Mouse (Mus musculus): ENCODE results near the gene Zfp235.

The Zfp235 gene

DNA sequence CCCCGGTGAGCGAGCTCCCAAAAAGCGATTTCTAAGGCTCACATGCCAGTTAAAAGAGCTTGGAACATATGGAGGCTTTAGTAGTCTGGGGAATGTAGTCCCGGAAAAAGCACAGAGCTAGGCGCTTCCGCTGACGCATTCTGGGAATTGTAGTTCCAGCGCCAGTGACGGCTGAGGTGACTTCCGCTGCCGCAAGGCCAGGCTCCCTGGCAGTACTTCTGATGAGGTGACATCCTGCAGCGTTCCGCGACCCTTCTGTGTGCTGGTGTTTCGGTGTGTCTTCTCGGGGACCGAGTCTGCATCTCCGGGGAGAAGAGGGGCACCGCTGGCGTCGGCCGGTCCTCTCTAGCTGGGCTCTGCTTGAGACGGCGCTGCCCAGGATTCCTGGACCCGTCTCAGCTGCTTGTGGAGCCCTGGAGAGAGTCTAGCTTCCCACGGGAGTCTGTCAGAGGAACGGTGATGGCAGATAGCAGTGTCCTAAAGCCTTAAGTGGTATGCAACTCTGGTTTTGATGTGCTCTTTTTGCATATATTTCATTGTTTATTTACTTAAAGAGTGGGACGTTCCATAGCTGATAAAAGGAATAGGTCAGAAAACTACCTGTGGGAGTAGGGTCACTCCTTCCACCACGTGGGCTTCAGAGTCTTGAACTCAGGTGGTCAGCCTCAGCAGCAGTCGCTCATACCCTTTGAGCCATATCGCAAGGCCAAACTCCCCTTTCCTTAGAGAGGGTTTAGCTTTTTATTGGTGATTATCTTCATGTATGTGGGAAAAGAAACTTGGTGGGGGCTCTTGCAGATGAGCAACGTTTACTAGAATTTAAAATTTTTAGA lies at the start of gene Zfp235:
Gene Zfp235 (plus strand): TSS at position 174 of the 833 bp plus-strand sequence.
- DNase-seq: peak; percentile 70 to 72

DNA sequence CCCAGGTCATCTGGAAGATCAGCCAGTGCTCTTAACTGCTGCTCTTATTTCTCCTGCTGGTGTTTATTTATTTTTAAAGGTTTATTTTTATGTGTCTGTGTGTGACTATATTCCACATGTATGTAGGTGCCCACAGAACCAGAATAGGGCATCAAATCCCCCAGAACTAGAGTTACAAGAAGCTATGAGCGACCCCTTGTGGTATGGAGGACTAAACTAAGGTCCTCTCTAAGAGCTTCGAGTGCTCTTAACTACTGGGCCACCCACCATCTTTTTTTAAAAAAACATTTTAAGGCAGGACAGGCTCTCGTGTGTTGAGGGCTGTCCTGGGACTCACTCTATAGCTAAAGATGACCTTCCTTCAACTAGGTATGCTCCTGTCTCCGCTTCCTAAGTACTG lies 47.1 kb upstream of the Zfp235 start:
- no peak for DNase-seq

DNA sequence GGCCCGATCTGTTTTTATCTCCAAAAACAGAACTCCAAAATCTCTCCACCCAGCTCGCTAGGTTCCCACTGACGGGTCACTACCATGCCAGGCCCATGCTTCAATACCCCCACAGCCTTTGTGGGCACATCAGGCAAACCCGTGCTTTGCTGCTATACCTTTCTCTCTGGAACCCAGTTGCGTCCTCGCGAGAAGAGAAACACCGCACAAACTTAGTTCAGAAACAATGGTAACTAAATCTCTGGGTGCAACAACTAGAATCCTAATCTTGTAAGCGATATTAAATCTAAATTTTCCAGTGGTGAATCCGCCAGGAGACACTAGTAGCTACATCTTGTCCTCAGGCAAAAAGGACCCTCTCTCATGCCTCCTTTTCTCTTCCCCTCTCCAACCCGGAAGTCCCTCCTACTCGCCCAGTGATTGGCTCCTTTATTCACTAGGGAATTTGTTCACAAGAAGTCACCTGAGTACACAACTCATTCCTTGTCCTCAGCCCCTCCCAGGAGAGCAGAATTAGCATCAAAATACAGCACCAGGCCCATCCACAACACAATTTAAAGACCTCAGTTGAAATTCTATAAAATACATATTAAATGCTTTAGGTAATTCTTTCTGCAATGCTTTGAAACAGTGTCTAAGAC lies 46.4 kb upstream of the Zfp235 start:
- no peak for DNase-seq

DNA sequence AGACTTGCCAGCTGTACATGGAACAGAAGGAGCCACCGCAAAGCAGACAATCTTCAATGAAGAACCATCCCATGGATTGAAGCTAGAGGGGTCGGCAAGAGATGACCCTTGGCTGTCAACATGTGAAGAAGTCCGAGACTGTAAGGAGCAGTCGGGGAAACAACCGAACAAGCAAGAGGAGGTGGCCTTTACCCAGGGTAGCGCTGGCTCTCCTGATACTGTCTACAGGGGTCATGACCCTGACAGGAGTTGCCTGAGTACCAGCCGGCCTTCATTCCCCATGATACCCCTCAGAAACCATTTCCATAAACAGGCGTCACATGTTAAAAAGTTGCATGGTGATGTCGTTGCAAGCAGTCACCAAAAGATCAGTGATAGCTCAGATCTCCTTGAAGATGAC lies 29.6 kb upstream of the Zfp235 start:
- no peak for DNase-seq

DNA sequence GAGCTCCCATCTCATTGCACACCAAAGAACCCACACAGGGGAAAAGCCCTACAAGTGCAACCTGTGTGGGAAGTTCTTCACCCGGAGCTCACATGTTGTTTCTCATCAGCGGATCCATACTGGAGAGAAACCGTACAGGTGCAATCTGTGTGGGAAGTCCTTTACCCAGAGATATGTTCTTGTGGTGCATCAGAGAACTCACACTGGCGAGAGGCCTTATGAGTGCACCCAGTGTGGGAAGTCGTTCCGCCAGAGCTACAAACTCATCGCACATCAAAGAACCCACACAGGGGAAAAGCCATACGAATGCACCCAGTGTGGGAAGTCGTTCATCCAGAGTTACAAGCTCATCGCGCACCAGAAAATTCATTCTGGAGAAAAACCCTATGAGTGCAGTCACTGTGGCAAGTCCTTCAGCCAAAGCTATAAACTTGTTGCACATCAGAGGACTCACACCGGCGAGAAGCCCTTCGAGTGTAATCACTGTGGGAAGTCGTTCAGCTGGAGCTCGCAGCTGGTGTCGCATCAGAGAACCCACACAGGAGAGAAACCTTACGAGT lies 28.7 kb upstream of the Zfp235 start:
- DNase-seq: no peak

DNA sequence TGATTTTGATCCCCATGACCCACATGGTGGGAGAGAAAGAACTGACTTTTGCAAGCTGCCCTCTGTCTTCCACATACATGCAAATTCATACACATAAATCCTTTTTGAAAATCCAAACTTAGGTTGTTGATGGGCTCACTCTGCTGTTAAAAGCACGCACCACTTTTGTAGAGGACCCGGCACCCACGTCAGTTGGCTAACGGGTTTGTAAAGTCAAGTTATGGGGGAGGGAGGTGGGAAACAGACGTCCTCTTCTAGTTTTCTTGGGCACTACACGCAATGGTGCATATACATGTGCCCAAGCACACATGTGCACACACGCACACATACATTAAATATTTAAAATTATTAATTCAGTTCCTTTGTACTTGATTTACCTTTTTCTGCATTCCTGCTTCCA lies 23.1 kb upstream of the Zfp235 start:
- DNase-seq: no peak

DNA sequence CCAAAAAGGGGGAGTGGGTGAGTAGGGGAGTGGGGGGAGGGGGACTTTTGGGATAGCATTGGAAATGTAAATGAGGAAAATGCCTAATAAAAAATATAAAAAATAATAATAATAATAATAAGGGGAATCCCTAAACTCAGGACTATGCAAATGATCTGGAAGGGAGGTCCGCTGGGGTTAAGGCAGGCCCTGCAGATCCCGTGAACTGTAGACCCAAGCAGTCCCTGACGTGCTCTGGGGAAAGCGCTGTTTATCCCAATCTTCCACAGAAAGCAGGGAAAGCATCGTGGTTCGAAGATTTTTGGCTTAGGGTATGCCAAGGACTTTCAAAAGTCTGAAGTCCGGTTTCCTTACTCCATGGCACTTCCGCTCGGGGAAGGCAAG lies 22.2 kb upstream of the Zfp235 start:
- no peak for DNase-seq

DNA sequence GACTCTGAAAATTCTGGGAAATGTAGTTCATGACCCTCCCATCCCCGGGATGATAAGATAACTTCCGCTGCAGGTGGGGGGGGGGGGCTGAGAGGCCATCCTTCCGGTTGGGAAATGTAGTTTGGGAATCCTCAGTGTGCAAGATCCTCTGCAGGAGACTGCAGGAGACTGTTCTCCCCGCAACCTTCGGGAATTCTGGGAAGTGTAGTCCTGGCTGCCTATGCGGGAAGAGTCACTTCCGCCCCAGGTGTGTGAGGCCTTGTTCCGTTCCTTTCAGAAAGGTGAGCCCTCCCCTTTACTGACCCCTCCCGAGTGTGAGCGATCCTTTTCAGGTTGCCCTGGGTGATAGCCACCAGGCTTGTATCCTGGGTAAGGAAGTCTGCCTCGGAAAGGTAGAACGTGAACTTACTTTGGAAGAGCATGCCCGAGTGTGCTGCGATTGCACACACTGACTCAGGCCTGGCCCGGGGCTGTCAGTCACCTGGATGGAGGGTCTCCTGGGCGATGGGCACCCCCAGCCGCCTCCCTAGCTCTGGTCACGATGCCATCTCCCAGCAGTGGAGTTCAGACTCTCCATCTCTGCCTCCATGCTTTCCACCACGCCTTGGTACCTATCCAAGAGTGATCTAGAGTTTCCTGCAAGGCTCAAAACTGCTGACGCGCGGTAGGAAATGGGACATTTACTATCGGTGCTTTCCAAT lies 21.7 kb upstream of the Zfp235 start, which contains the start of gene Zfp112:
Gene Zfp112 (plus strand): TSS at position 159 of the 701 bp plus-strand sequence.
- DNase-seq: no peak

DNA sequence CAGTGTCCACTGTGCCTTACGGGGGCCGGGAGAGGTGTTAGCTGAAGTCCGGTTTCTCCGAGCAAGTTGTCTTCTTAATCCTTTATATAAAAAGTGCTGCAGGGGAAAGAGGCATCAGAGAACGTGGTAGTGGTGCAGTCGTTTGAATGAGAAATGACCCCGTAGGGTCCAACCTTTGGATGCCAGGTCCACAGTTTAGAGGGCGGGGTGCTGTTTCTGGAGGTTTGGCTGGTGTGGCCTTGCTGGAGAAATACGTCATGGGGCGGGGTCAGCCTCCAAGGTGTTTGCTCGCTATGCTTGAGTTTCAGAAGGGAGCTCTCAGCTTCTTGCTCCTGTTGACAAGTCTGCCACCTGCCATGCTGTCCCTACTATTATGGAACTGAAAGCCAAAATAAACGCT lies 21.0 kb upstream of the Zfp235 start:
- peak in 1 of 2 experiments; percentile 23 for DNase-seq

DNA sequence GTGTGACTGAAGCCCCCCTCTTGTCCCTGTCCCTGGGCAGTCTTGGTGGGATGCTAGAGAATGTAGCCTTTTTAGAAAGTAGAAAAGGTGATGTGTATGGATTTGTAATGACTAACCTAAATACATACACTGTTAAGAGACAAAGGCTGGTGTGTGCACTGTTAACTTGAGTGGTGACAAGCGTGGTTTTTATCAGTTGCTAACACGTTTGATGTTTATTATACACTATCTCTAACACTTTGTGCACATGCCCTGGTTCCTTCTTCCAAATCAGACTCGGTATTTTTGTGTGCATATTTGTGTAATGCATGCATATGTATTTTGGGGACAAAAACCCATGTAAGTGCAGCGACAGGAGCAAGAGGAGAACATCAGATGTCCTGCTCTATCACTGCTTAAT lies 17.3 kb upstream of the Zfp235 start:
- DNase-seq: no peak

DNA sequence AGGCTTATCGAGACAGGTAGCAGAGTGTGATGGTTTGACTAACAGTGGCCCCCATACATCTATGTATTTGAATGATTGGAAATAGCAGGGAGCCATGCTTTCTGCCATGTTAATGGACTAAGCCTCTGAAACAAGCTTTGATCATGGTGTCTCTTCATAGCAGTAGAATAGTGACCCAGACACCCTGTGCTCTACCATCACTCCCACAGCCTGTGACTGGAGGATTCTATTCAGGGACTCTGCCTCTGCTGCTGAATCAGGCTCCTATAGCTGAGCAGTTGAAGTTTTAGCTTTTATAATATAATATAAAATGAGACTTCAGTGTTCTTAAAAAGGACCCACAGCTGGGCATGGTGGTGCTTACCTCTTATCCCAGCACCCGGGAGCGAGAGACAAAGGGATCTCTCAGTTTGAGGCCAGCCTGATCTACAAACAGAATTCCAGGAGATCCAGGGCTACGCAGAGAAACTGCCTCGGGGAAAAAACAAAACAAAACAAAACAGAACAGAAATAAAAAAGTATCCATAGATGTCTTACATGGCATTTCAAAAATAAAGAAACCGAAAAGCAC lies 459 bp upstream of the Zfp235 start:
- no peak for DNase-seq

DNA sequence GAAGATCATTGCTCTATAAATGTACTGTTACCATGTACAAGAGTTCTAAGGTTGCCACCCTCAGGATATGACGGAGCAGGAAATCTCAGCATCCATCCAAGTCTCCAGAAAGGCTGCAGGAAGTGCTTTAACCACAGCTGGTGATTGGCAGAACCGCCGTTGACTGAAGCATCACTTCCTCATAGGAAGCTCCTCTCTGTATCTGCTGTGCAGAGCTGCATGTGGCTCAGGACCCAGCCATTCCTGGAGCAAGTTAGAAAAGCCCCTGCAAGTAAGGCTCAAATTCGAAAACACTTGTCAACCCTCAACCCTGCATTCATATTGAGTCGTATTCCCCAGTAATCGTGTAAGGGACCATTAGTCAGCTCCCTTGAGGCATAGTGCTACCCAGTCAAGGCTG lies 8.6 kb downstream of the Zfp235 start:
- no peak for DNase-seq

DNA sequence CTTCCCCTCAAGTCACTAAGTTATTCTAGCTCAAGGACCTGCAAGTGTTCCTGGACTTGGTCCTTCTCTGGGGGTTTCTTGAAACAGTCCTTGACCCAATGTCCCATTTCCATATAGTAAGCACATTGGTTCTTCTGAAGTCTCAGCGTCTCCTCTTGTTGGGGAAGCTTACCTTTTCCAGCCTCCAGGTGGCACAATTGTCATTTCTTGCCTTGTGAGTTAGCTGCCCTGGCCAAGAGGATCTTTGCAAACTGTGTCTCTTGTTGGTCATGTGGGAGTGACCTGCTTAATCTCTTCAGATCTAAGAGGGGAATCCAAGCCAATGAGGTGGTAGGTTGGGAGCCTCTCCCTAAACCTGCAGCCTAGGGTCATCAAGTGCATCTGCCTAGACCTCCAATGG lies 19.3 kb downstream of the Zfp235 start:
- no peak for DNase-seq

DNA sequence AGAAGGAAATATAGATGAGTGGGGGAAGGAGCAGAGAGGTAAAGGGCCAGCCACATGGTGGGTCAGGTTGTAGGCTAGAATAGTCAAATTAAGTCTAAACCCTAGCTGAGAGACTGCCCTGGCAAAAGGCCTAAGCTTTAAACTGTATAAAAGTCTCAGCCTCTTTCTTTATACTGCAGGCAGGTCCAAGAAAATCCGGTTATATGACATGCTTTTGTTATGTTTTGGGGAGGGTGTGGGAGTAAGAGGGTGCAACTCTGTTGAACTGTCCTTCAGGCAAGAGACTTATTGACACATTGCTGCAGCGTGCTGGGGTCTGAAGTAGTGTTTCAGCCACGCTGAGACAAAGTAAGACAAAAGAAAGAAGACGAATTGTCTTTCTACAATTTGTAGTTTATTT lies 38.2 kb downstream of the Zfp235 start:
- no peak for DNase-seq

DNA sequence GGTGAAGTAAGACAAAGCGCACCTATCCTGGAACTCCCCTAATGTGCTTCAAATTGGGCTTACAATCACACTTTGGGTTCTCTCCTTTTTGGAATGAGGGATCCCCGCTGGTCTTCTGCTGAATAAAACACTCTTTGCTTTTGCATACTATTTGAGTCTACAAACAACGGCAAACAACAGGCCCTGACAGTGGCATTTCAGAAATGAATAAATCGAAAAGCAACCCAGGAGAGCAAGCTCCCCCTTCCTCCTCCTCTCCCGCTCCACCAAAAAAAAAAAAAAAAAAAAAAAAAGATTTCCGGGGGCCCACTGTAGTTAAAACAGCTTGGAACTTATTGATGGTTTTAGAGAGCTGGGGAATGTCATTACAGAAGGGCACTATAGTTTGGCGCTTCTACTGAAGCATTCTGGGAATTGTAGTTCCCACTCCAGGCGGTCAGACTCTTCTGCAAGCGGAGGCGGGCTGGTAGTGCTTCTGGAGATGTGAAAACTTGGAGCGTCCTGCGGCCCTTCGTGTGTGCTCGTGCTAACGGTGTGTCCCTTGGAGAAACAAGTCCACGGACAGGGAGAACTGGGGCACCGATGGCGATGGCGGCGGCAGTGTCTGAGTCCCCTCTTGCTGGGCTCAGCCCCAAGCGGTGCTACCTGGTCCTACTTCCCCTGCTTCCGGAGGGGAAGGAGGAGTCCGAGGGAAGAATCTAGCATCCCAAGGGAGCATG lies 40.8 kb downstream of the Zfp235 start, which contains the start of gene Zfp114:
Gene Zfp114 (plus strand): TSS at position 443 of the 719 bp plus-strand sequence.
- peak in 1 of 2 experiments; percentile 20 for DNase-seq

DNA sequence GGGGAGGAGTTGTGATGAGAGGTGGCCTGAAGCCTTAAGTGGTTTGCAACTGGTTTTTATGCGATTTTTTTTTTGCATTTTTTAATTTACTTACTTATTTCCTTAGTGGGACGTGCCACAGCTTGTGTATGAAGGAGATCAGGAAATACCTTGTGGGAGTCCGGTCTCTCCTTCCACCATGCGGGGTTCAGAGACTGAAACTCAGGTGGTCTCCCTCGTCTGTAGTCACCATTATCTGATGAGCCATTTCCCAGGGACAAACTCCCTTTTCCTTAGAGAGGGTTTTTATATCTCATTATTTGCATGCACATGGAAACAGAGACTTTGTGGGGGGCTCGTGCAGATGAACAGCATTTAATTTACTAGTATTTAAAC lies 41.4 kb downstream of the Zfp235 start:
- no peak for DNase-seq

DNA sequence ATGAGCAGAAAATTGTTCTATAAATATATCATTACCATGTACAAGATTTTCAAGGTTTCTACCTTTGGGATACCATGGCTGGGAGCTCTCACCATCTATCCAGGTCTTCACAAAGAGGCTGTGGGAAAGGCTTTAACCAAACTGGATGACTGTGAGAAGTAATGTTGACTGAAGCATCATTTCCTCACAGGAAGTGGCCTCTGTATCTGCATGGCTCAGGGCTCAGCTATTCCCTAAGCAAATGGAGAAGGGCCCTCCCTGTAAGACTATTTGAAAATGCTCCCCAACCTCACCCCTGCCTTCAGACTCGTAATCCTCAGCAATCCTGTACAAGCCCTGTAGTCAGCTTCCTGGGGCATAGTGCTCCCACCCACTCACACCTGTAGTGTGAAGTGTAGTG lies 53.6 kb downstream of the Zfp235 start:
- no peak for DNase-seq

DNA sequence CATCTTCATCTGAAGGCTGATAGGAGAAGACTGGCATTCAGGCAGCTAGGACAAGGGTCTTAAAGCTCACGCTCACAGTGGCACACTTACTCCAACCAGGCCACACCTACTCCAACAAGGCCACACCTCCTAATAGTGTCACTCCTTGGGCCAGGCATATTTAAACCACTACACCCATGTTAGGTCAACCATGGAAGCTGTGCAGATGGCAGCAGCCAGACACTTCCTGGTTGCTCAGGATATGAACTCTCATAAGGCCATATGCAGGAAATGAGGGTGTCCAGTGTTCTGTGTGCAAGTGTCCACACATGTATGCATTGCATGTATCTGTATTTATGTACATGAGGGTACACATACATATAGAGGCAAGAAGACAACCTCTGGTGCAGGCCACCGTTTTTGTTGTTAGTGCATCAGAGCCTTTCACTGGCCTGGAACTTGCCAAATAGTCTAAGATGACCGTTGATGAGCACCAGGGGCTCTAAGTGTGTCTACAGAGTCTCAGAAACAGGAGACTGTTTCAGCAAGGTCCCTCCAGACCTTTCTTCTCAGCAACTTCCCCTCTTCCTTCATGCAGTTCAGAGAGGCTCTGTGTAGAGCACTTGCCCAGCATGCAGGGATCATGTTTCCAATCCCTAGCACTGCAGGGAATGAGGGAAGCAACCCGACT lies 55.1 kb downstream of the Zfp235 start:
- no peak for DNase-seq

DNA sequence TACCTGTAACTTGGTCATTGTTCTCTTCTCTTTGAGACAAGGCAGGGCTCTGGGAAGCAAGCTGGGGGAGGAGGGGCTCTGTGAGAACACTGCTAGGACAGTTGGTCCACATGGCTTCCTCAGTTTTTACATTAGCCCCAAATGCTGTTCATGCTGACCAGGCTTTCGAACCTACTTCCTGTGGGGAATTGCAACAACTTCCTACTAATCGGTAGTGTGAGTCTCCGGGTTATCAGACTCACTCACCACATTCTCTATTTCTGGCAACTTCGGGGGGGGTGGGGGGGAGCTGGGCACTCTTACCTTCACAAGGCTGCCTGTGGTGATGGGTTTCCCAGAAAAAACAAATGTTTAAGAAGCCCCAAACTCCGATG lies 55.6 kb downstream of the Zfp235 start:
- DNase-seq: no peak

DNA sequence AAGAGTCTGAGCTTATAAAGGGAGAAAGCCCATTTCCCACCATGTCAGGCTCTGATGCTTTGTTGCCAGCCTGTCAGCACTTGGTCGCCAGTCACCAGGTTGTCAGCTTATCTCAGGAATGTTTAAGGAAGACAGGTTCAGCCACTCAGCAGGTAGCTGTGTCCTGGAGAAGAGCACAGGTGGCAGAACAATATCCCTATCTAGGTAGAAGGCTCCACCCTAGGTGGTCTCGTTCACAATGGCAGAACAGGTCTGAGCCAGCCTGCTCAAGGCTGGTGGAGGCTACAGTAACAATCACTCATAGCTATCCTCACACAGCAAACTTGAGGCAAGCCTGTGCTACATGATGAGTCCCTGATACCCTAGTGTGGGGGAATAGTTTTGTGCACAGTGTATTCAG lies 57.4 kb downstream of the Zfp235 start:
- no peak for DNase-seq

All from spleen, adult 18-20 months (tissue).